Mouse (Mus musculus) neural tube, embryonic 15.5 days (tissue): Measurements from ENCODE around the gene Slc16a1. TPM values are rescaled to one million over a fixed set of nuclear protein-coding genes. Genes with fewer than 3 reads are reported as not detected.

Source experiments
- ATAC-seq: fragments of 200-750 bp; cut with Nextera tagmentation; 2 replicates; pipeline ENCODE4 v1.8.0; 2017; ENCODE audit warnings: mild to moderate bottlenecking, moderate TSS enrichment, moderate library complexity; ENCODE audit not compliant: low FRiP score
- H3K27ac ChIP-seq: fragments of 300-500 bp; sonication (generic); replicated peaks from 2 replicates; pipeline ENCODE4 v1.5.1; 2015; ENCODE audit warnings: mild to moderate bottlenecking, inconsistent platforms
- H3K27me3 ChIP-seq: fragments of 300-500 bp; sonication (generic); replicated peaks from 2 replicates; pipeline ENCODE4 v1.6.1; 2015; ENCODE audit warnings: inconsistent platforms
- H3K36me3 ChIP-seq: fragments of 300-500 bp; sonication (generic); 2 replicates; pipeline ENCODE4 v1.6.1; 2015; ENCODE audit warnings: inconsistent platforms
- H3K4me1 ChIP-seq: fragments of 300-500 bp; sonication (generic); 2 replicates; pipeline ENCODE4 v1.6.1; 2015; ENCODE audit warnings: inconsistent platforms
- H3K4me2 ChIP-seq: fragments of 300-500 bp; sonication (generic); 2 replicates; pipeline ENCODE4 v1.6.1; 2015; ENCODE audit warnings: inconsistent platforms, mild to moderate bottlenecking, moderate library complexity
- H3K4me3 ChIP-seq: fragments of 300-500 bp; sonication (generic); replicated peaks from 2 replicates; pipeline ENCODE4 v1.5.1; 2015; ENCODE audit warnings: mild to moderate bottlenecking, inconsistent platforms
- H3K9ac ChIP-seq: fragments of 300-500 bp; sonication (generic); replicated peaks from 2 replicates; pipeline ENCODE4 v1.6.1; 2015; ENCODE audit warnings: mild to moderate bottlenecking, inconsistent platforms
- H3K9me3 ChIP-seq: fragments of 300-500 bp; sonication (generic); replicated peaks from 2 replicates; pipeline ENCODE4 v1.6.1; 2016; ENCODE audit warnings: inconsistent platforms
- WGBS: fragments of 180-500 bp; shearing (Covaris S2); methylation state at CpG from one replicate; pipeline ENCODE4 v1.1.7; 2015; ENCODE audit warnings: mixed read lengths; 5-methylcytosine and 5-hydroxymethylcytosine counted together
- polyA plus RNA-seq: library from polyadenylated mRNA; unstranded; fragments of >200 nt; fragmentation: Nextera tagmentation; extraction: Ambion mirVana; gene quantifications from 2 replicates; pipeline ENCODE4 v1.2.1, GENCODE M21; 2015

The Slc16a1 gene
- polyA plus RNA-seq, 1 experiment from 2014 or later, result 10.5 TPM

DNA sequence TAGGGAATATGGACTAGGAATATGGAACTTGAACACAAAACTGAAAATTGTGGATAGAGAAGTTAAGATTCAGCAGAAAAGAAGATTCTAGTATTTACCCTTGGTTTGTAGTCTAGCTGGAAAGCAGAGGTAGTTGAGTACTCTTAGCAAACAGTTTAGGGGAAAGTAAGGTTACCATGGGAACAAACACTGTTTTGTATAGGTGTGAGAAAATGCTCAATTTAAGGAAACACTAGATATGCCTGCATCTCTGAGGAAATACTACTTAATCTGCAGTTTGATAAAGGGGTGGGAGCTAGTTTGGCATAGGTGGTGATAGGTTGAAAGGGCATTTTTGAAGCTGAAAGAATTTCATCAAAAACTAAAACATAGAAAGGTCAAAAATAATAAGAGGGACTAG, 2.4 kb downstream of the Slc16a1 start:
- H3K4me1 ChIP-seq, result peaks cover 19% of the 10 kb centered on the region

DNA sequence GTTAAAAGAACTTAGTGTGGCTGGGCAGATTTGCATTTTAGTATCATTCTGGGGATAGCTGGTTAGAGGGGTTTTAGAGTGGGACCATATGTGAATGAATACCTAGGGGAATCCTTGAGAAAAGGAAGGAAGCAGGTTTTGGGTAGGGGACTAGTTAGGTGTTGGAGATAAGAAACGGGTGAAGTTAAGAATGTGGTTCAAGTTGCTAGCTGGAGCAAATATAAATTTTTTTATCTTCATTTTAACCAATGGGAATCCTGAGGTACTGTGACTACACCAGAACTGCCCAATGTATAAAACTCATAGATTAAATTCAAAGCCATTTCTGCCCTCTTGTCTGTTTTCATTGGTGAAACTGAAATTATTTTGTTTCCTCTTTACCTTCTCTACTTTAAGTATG, 2.8 kb downstream of the Slc16a1 start:
- Histone ChIP-seq H3K4me3 (no peak overlapping the region), H3K4me1 (peaks cover 19% of the 10 kb centered on the region), H3K27me3 (no peaks in the 10 kb centered on the region), H3K36me3 (no peaks in the 10 kb centered on the region), H3K9me3 (no peaks in the 10 kb centered on the region), H3K4me2 (no peak overlapping the region), H3K9ac (no peak overlapping the region), H3K27ac (no peak overlapping the region)
- no peak for ATAC-seq
- 86% methylated on average over 1 of the region's 1 CpGs for WGBS

More for the DNA sequence above, 2.4 kb downstream of the Slc16a1 start:
- Histone ChIP-seq H3K27ac (no peak overlapping the region), H3K4me2 (no peak overlapping the region), H3K36me3 (no peaks in the 10 kb centered on the region), H3K9me3 (no peaks in the 10 kb centered on the region), H3K4me3 (no peak overlapping the region), H3K9ac (no peak overlapping the region), H3K27me3 (no peaks in the 10 kb centered on the region)
- ATAC-seq, result no peak

GRCm38 (mm10) chr3:104643113-104643512, 4.6 kb downstream of the Slc16a1 start:
- Histone ChIP-seq H3K4me1 (peaks cover 8% of the 10 kb centered on the region), H3K4me2 (no peak overlapping the region), H3K4me3 (no peak overlapping the region), H3K36me3 (no peaks in the 10 kb centered on the region), H3K27me3 (no peaks in the 10 kb centered on the region), H3K27ac (no peak overlapping the region), H3K9me3 (no peaks in the 10 kb centered on the region), H3K9ac (no peak overlapping the region)
- WGBS, result 81% methylated on average over 4 of the region's 4 CpGs
- no peak for ATAC-seq

GRCm38 (mm10) chr3:104643810-104644270, 5.4 kb downstream of the Slc16a1 start:
- Histone ChIP-seq H3K27me3 (no peaks in the 10 kb centered on the region), H3K9me3 (no peaks in the 10 kb centered on the region), H3K9ac (no peak overlapping the region), H3K4me2 (no peak overlapping the region), H3K36me3 (no peaks in the 10 kb centered on the region), H3K4me1 (peaks cover 8% of the 10 kb centered on the region), H3K27ac (no peak overlapping the region), H3K4me3 (no peak overlapping the region)
- ATAC-seq, result no peak
- WGBS, result 12% methylated on average over 2 of the region's 2 CpGs

- H3K4me3 ChIP-seq, result no peak overlapping the region
- no peak for ATAC-seq
- H3K4me1 ChIP-seq, result peaks cover 5% of the 10 kb centered on the region
- H3K27ac ChIP-seq, result no peak overlapping the region
- no peaks in the 10 kb centered on the region for H3K36me3 ChIP-seq
- no peak overlapping the region for H3K4me2 ChIP-seq
- WGBS, result 93% methylated on average over 1 of the region's 1 CpGs
- H3K9ac ChIP-seq, result no peak overlapping the region
- no peaks in the 10 kb centered on the region for H3K9me3 ChIP-seq
- H3K27me3 ChIP-seq, result no peaks in the 10 kb centered on the region
These were observed 5.9 kb downstream of the Slc16a1 start for GRCm38 (mm10) chr3:104644371-104644770.

DNA sequence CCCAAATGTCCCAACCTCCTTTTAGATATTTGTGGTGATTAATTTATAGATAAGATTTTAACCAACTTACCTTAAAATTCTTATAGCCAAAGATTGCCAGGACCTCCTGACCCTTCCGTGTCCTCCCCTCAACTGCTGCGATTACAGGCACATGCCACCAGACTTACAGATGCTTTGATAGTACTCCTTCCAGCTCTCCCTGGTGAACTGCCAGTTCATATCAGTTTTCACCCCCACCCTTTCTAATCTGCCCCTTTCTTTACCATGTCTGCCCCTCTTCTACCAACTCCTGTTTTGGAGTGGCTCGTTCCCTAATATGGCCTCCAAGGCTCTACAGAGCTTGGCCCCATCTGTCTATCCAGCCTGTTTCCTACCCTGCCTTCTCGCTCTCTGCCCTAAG, 15.8 kb downstream of the Slc16a1 start:
- 98% methylated on average over 4 of the region's 4 CpGs for WGBS
- Histone ChIP-seq H3K36me3 (peaks cover 9% of the 10 kb centered on the region), H3K27me3 (no peaks in the 10 kb centered on the region), H3K9me3 (no peaks in the 10 kb centered on the region), H3K4me3 (no peak overlapping the region), H3K4me2 (no peak overlapping the region), H3K4me1 (no peaks in the 10 kb centered on the region), H3K9ac (no peak overlapping the region), H3K27ac (no peak overlapping the region)
- ATAC-seq, result no peak

- WGBS, result 91% methylated on average over 4 of the region's 4 CpGs
- no peak for ATAC-seq
- Histone ChIP-seq H3K4me1 (no peaks in the 10 kb centered on the region), H3K9me3 (no peaks in the 10 kb centered on the region), H3K27ac (no peak overlapping the region), H3K4me2 (no peak overlapping the region), H3K36me3 (peaks cover 9% of the 10 kb centered on the region), H3K9ac (no peak overlapping the region), H3K4me3 (no peak overlapping the region), H3K27me3 (no peaks in the 10 kb centered on the region)
These were observed 16.5 kb downstream of the Slc16a1 start for GRCm38 (mm10) chr3:104654921-104655320.

- no peaks in the 10 kb centered on the region; the same call in 1 of the 2 replicates for H3K36me3 ChIP-seq
- 98% methylated on average over 2 of the region's 2 CpGs for WGBS
- H3K4me2 ChIP-seq, result no peak overlapping the region
- H3K27ac ChIP-seq, result no peak overlapping the region
- H3K4me1 ChIP-seq, result no peaks in the 10 kb centered on the region
- H3K4me3 ChIP-seq, result no peak overlapping the region
- no peaks in the 10 kb centered on the region for H3K9me3 ChIP-seq
- H3K27me3 ChIP-seq, result no peaks in the 10 kb centered on the region
- no peak overlapping the region for H3K9ac ChIP-seq
- no peak for ATAC-seq
These were observed 20.2 kb downstream of the Slc16a1 start for GRCm38 (mm10) chr3:104658706-104659105.

DNA sequence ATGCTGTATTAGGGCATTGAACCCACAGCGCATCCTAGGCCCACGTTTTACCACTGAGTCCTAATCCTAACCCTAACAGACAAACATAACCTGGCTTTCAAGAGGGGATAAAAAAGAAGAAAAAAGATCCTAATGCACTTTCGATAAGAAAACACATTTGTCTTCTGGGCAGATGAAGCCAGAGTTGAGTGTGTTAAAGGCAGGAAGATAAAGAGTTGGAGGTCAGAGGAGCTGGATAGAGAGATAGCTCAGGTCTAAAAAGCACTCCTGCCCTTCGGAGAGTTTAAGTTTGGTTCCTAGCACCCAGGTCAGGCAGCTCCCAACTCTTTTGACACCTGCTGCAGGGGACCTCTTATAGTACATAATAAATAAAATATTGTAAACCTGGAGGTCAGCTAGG, 21.3 kb downstream of the Slc16a1 start:
- Histone ChIP-seq H3K9me3 (no peaks in the 10 kb centered on the region), H3K27me3 (no peaks in the 10 kb centered on the region), H3K27ac (no peak overlapping the region), H3K36me3 (no peaks in the 10 kb centered on the region; the same call in 1 of the 2 replicates), H3K9ac (no peak overlapping the region), H3K4me3 (no peak overlapping the region), H3K4me1 (no peaks in the 10 kb centered on the region), H3K4me2 (no peak overlapping the region)
- no peak for ATAC-seq
- 90% methylated on average over 4 of the region's 4 CpGs for WGBS

DNA sequence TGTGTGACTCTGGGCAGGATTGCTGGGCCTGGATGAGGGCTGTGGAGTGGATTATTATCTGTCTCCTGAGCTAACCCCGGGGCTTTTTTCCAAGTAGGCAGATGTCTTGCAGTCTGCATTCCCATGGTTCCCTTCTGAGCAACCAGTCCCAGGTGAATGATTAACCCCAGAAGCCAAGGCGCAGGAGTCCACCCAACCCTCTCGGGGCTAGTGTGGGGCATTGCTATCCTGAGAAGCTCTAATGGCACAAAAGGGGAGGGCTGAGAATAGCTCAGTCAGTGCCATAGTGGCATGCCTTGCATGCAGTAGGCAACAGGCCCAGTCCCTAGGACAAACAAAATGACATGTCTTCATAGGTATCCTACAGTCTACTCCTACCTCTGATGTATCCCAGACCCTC, 22.1 kb downstream of the Slc16a1 start:
- ATAC-seq, result no peak
- H3K36me3 ChIP-seq, result no peaks in the 10 kb centered on the region; the same call in 1 of the 2 replicates
- H3K9me3 ChIP-seq, result no peaks in the 10 kb centered on the region
- no peak overlapping the region for H3K4me2 ChIP-seq
- H3K9ac ChIP-seq, result no peak overlapping the region
- H3K4me1 ChIP-seq, result no peaks in the 10 kb centered on the region
- 43% methylated on average over 3 of the region's 3 CpGs for WGBS
- no peak overlapping the region for H3K4me3 ChIP-seq
- H3K27me3 ChIP-seq, result no peaks in the 10 kb centered on the region
- H3K27ac ChIP-seq, result no peak overlapping the region

DNA sequence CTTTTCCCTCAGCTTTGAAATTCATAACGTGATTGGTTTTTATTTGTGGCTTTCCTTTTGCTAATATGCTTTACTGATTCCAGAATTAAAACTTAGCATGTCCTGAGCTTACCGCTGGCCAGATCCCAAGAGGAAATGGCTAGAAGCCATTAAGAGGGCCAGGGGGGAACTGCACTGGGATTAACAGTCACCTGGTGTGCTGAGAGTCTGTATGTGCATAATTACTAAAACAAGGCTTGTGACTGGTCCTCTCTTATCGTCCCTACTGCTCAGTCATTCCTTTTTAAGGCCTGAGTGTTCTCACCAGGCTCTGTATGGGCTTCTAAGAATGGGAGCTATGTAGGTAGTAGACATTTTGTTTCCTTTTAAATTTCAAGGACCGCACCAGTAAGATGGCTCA, 23.5 kb downstream of the Slc16a1 start:
- Histone ChIP-seq H3K9ac (no peak overlapping the region), H3K4me3 (no peak overlapping the region), H3K4me1 (no peaks in the 10 kb centered on the region), H3K27ac (no peak overlapping the region), H3K4me2 (no peak overlapping the region), H3K36me3 (no peaks in the 10 kb centered on the region), H3K9me3 (no peaks in the 10 kb centered on the region), H3K27me3 (no peaks in the 10 kb centered on the region)
- WGBS, result 48% methylated on average over 4 of the region's 4 CpGs
- no peak for ATAC-seq

- Histone ChIP-seq H3K27me3 (no peaks in the 10 kb centered on the region), H3K36me3 (no peaks in the 10 kb centered on the region), H3K9ac (no peak overlapping the region), H3K9me3 (no peaks in the 10 kb centered on the region), H3K4me1 (no peaks in the 10 kb centered on the region), H3K27ac (no peak overlapping the region), H3K4me3 (no peak overlapping the region), H3K4me2 (no peak overlapping the region)
- WGBS, result 84% methylated on average over 11 of the region's 11 CpGs
- no peak for ATAC-seq
These were observed 24.5 kb downstream of the Slc16a1 start for GRCm38 (mm10) chr3:104662926-104663325.

- Histone ChIP-seq H3K27ac (no peak overlapping the region), H3K27me3 (no peaks in the 10 kb centered on the region), H3K36me3 (no peaks in the 10 kb centered on the region), H3K9me3 (no peaks in the 10 kb centered on the region), H3K4me2 (no peak overlapping the region), H3K4me1 (peaks cover 5% of the 10 kb centered on the region; the same call in 1 of the 2 replicates), H3K9ac (no peak overlapping the region), H3K4me3 (no peak overlapping the region)
- ATAC-seq, result no peak
- 71% methylated on average over 4 of the region's 4 CpGs for WGBS
These were observed 28.5 kb downstream of the Slc16a1 start for GRCm38 (mm10) chr3:104666950-104667349.
